Mouse (Mus musculus) small intestine, adult 2 months (tissue): Measurements from ENCODE around the gene Gm11567. TPM values are rescaled to one million over a fixed set of nuclear protein-coding genes. Genes with fewer than 3 reads are reported as not detected.

ENCODE experiments used
- H3K27ac ChIP-seq: fragments of 200-500 bp; 2 replicates; pipeline ENCODE4 v1.5.1; 2012; ENCODE audit warnings: low read depth, low read length, control low read depth, inconsistent platforms; ENCODE audit not compliant: insufficient read depth
- H3K27me3 ChIP-seq: fragments of 200-500 bp; 2 replicates; pipeline ENCODE4 v1.6.1; 2012; ENCODE audit warnings: mild to moderate bottlenecking, moderate library complexity, low read length, inconsistent platforms; ENCODE audit not compliant: control insufficient read depth, insufficient read depth
- H3K36me3 ChIP-seq: fragments of 200-500 bp; 2 replicates; pipeline ENCODE4 v1.6.1; 2012; ENCODE audit warnings: mild to moderate bottlenecking, low read length, control low read depth, inconsistent platforms; ENCODE audit not compliant: control insufficient read depth, insufficient read depth
- H3K4me1 ChIP-seq: fragments of 200-500 bp; 2 replicates; pipeline ENCODE4 v1.6.1; 2012; ENCODE audit warnings: low read length, inconsistent platforms, mixed read lengths; ENCODE audit not compliant: control insufficient read depth, insufficient read depth, insufficient read length
- H3K4me3 ChIP-seq: fragments of 200-500 bp; 2 replicates; pipeline ENCODE4 v1.5.1; 2012; ENCODE audit warnings: low read depth, mild to moderate bottlenecking, control low read depth, inconsistent platforms, low read length, moderate library complexity
- CTCF ChIP-seq: fragments of 200-500 bp; IDR thresholded peaks from 2 replicates; pipeline ENCODE4 v1.5.1; 2012; ENCODE audit warnings: low read depth, mild to moderate bottlenecking, control low read depth, inconsistent platforms, low read length, moderate library complexity, mixed read lengths; ENCODE audit not compliant: insufficient replicate concordance, insufficient read length; ENCODE audit errors: extremely low read depth
- POLR2A ChIP-seq: fragments of 200-500 bp; IDR thresholded peaks from 2 replicates; pipeline ENCODE4 v1.6.1; 2012; ENCODE audit warnings: low read depth, mild to moderate bottlenecking, control low read depth, inconsistent platforms, low read length, moderate library complexity
- WGBS: fragments of 180-500 bp; shearing (Covaris S2); methylation state at CpG from one replicate; pipeline ENCODE4 v1.1.7; 2018; 5-methylcytosine and 5-hydroxymethylcytosine counted together
- polyA plus RNA-seq: library from polyadenylated mRNA; depleted of rRNA; stranded (reverse); fragments of >200 nt; gene quantifications from 2 replicates; pipeline ENCODE4 v1.2.3, GENCODE M21; 2012; rRNA removed

The Gm11567 gene
- polyA plus RNA-seq, 1 experiment = not detected

GRCm38 (mm10) chr11:99907620-99908019 lies 28.6 kb downstream of the Gm11567 start, which contains the start of gene Krtap31-1:
Gene Krtap31-1 (plus strand): TSS chr11:99907920.
- 73% methylated on average over 2 of the region's 2 CpGs for WGBS

GRCm38 (mm10) chr11:99914451-99914850 lies 35.5 kb downstream of the Gm11567 start, which contains the start of gene Gm11565:
Gene Gm11565 (plus strand): TSS chr11:99914751.
- no peaks in the 10 kb centered on the region for H3K36me3 ChIP-seq
- 84% methylated on average over 3 of the region's 3 CpGs for WGBS
- no peak within 1 kb of the TSS for H3K4me3 ChIP-seq
- no peaks in the 10 kb centered on the region; the same call in 1 of the 2 replicates for H3K27me3 ChIP-seq
- H3K27ac ChIP-seq = no peak within 1 kb of the TSS
- TF ChIP-seq POLR2A (no peak), CTCF (no peak)
- H3K4me1 ChIP-seq = no peaks in the 10 kb centered on the region

More at GRCm38 (mm10) chr11:99907620-99908019, 28.6 kb downstream of the Gm11567 start, which contains the start of gene Krtap31-1:
- H3K4me1 ChIP-seq = no peaks in the 10 kb centered on the region
- TF ChIP-seq POLR2A (no peak), CTCF (no peak)
- H3K4me3 ChIP-seq = no peak within 1 kb of the TSS
- no peaks in the 10 kb centered on the region for H3K27me3 ChIP-seq
- no peaks in the 10 kb centered on the region for H3K36me3 ChIP-seq
- no peak within 1 kb of the TSS for H3K27ac ChIP-seq

Other genes starting within 250 kb of the Gm11567 start
- gene Krtap4-2, start 244.1 kb upstream of the Gm11567 start, polyA plus RNA-seq = not detected in 2 replicates
- not detected in 2 replicates for gene Krtap4-7, start 235.1 kb upstream of the Gm11567 start, polyA plus RNA-seq
- gene Gm11555, start 229.0 kb upstream of the Gm11567 start, polyA plus RNA-seq = not detected in 2 replicates
- not detected in 2 replicates for gene Gm11563, start 220.2 kb upstream of the Gm11567 start, polyA plus RNA-seq
- gene Krtap4-6, start 213.2 kb upstream of the Gm11567 start, polyA plus RNA-seq = not detected in 2 replicates
- gene Gm14190, start 188.4 kb upstream of the Gm11567 start, polyA plus RNA-seq = not detected in 2 replicates
- not detected in 2 replicates for gene Gm14180, start 144.9 kb upstream of the Gm11567 start, polyA plus RNA-seq
- gene Gm11595, start 106.3 kb upstream of the Gm11567 start, polyA plus RNA-seq = not detected in 2 replicates
- gene Krtap4-8, start 98.5 kb upstream of the Gm11567 start, polyA plus RNA-seq = not detected in 2 replicates
- gene Krtap4-9, start 94.0 kb upstream of the Gm11567 start, polyA plus RNA-seq = not detected in 2 replicates
- gene Gm11596, start 85.7 kb upstream of the Gm11567 start, polyA plus RNA-seq = not detected in 2 replicates
- gene Gm11569, start 80.3 kb upstream of the Gm11567 start, polyA plus RNA-seq = not detected in 2 replicates
- gene Gm11554, start 74.7 kb upstream of the Gm11567 start, polyA plus RNA-seq = not detected in 2 replicates
- not detected in 2 replicates for gene Krtap4-13, start 69.3 kb upstream of the Gm11567 start, polyA plus RNA-seq
- not detected in 2 replicates for gene Gm11564, start 63.5 kb upstream of the Gm11567 start, polyA plus RNA-seq
- gene 2300003K06Rik, start 41.1 kb upstream of the Gm11567 start, polyA plus RNA-seq = not detected in 2 replicates
- gene Krtap4-16, start 27.6 kb upstream of the Gm11567 start, polyA plus RNA-seq = 1.9 and 3.2 TPM in 2 replicates
- gene Gm11568, start 21.3 kb upstream of the Gm11567 start, polyA plus RNA-seq = not detected in 2 replicates
- gene Gm11559, start 14.7 kb upstream of the Gm11567 start, polyA plus RNA-seq = not detected in 2 replicates
- not detected in 2 replicates for gene Krtap9-1, start 5.8 kb upstream of the Gm11567 start, polyA plus RNA-seq
- gene Krtap31-1, start 28.7 kb downstream of the Gm11567 start, polyA plus RNA-seq = not detected in 2 replicates
- gene Gm11565, start 35.6 kb downstream of the Gm11567 start, polyA plus RNA-seq = not detected in 2 replicates
- gene Krtap31-2, start 57.1 kb downstream of the Gm11567 start, polyA plus RNA-seq = not detected in 2 replicates
- gene Krtap9-5, start 69.3 kb downstream of the Gm11567 start, polyA plus RNA-seq = not detected in 2 replicates
- not detected in 2 replicates for gene Krtap29-1, start 99.9 kb downstream of the Gm11567 start, polyA plus RNA-seq
- not detected in 2 replicates for gene Krtap16-1, start 107.4 kb downstream of the Gm11567 start, polyA plus RNA-seq
- gene Krtap17-1, start 114.8 kb downstream of the Gm11567 start, polyA plus RNA-seq = not detected in 2 replicates
- not detected in 2 replicates for gene Krt33a, start 137.0 kb downstream of the Gm11567 start, polyA plus RNA-seq
- not detected in 2 replicates for gene Krt33b, start 150.7 kb downstream of the Gm11567 start, polyA plus RNA-seq
- not detected in 2 replicates for gene Krt34, start 162.4 kb downstream of the Gm11567 start, polyA plus RNA-seq
- gene Krt31, start 171.4 kb downstream of the Gm11567 start, polyA plus RNA-seq = 0.20 TPM in 1 of 2 replicates, not detected in the other
- not detected in 2 replicates for gene Krt32, start 209.0 kb downstream of the Gm11567 start, polyA plus RNA-seq
- not detected in 2 replicates for gene Krt35, start 217.1 kb downstream of the Gm11567 start, polyA plus RNA-seq
- gene Krt36, start 226.4 kb downstream of the Gm11567 start, polyA plus RNA-seq = not detected in 2 replicates
- gene Krt13, start 242.4 kb downstream of the Gm11567 start, polyA plus RNA-seq = 1.0 TPM in 1 of 2 replicates, not detected in the other